Mouse (Mus musculus): ENCODE results near the gene Per3. TPM values are rescaled to one million over a fixed set of nuclear protein-coding genes. Genes with fewer than 3 reads are reported as not detected.
"Not testable (repeated sequence)": the region's sequence is repeated elsewhere in the genome, so short reads cannot be mapped to it uniquely, and the experiment has no call there.

Gene Per3
- polyA plus RNA-seq, 1 experiment from 2014 or later, result 6.6 TPM

DNA sequence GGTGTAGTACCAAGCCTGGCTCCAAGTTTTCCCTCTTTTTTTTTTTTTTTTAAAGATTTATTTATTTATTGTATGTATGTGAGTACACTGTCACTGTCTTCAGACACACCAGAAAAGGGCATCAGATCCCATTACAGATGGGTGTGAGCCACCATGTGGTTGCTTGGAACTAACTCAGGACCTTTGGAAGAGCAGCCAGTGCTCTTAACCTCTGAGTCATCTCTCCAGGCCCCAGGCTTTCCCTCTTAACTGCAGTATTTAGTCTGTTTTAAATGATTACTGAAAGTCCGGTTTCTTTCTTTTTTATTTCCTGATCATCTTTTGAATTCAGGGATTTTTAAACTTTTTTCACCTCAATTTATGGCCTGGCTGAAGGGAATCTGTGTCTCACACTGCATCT, 27.1 kb downstream of the Per3 start:
- 97% methylated on average over 1 of the region's 1 CpGs for WGBS
- not testable (repeated sequence) for H3K9ac ChIP-seq (replicated peaks; ENCODE audit: low read length); H3K36me3 ChIP-seq (replicated peaks; ENCODE audit: control insufficient read depth, insufficient read depth, low read depth, low read length); DNase-seq (ENCODE audit: low spot score); ATAC-seq (replicated peaks; ENCODE audit: insufficient number of reproducible peaks, low FRiP score, low TSS enrichment, low read depth); H3K4me3 ChIP-seq (ENCODE audit: low read depth, low read length); H3K4me1 ChIP-seq (ENCODE audit: control insufficient read depth, insufficient read depth, low read length); H3K4me2 ChIP-seq (ENCODE audit: low read depth, low read length); H3K27me3 ChIP-seq (ENCODE audit: control insufficient read depth, insufficient read depth, low read length); H3K9me3 ChIP-seq (replicated peaks; ENCODE audit: control insufficient read depth, low read length); H3K27ac ChIP-seq (replicated peaks; ENCODE audit: low read depth, low read length)

DNA sequence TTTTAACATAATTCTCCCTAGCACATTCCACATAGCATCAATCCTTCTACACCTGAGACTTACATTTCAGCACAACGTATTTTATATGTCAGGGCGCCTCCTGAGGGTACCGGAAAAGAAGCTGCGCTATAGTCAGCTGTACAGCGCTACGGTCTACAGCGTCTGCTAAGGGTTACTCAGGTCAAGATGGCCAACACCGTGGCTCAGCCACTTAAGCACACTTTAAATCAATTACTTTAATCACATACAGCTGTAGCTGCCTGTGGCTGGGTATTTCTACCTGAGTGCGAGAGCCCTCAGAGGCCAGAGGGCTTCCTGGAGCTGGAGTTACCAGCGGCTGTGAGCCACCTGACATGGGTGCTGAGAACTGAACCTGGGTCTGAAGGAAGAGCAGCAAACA, 28.5 kb downstream of the Per3 start:
- no peak overlapping the region for H3K9ac ChIP-seq (replicated peaks; ENCODE audit: low read length)
- H3K4me2 ChIP-seq (ENCODE audit: low read depth, low read length), result no peak overlapping the region
- no peaks in the 10 kb centered on the region for H3K4me1 ChIP-seq (ENCODE audit: control insufficient read depth, insufficient read depth, low read length)
- H3K27ac ChIP-seq (replicated peaks; ENCODE audit: low read depth, low read length), result no peak overlapping the region
- no peaks in the 10 kb centered on the region for H3K9me3 ChIP-seq (replicated peaks; ENCODE audit: control insufficient read depth, low read length)
- H3K4me3 ChIP-seq (ENCODE audit: low read depth, low read length), result no peak overlapping the region
- 42% methylated on average over 10 of the region's 10 CpGs for WGBS
- no peaks in the 10 kb centered on the region for H3K27me3 ChIP-seq (ENCODE audit: control insufficient read depth, insufficient read depth, low read length)
- H3K36me3 ChIP-seq (replicated peaks; ENCODE audit: control insufficient read depth, insufficient read depth, low read depth, low read length), result no peaks in the 10 kb centered on the region
- ATAC-seq (replicated peaks; ENCODE audit: insufficient number of reproducible peaks, low FRiP score, low TSS enrichment, low read depth) (no peak), DNase-seq (ENCODE audit: low spot score) (peak; percentile 46)

DNA sequence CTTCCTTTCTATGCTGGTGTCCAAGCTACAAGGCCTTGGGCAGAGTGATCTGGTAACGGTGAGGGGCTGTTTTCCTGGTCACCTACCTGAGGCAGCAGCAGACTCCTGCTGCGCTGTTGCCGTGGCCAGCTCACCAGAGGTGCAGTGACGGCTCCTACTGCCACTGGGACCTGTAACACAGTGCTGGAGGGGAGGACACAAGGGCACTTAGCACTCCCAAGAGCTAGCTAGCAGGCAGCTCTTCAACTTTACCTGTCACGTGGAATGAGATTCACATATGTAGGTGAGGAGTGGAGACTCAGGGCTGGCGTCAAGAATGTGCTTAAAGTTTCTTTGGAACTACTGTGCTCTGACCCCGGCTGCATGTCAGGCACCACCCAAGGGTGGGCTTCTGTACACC, 34.1 kb downstream of the Per3 start:
- Histone ChIP-seq H3K36me3 (replicated peaks; ENCODE audit: control insufficient read depth, insufficient read depth, low read depth, low read length) (no peaks in the 10 kb centered on the region), H3K4me3 (ENCODE audit: low read depth, low read length) (no peak overlapping the region), H3K27me3 (ENCODE audit: control insufficient read depth, insufficient read depth, low read length) (no peaks in the 10 kb centered on the region), H3K9ac (replicated peaks; ENCODE audit: low read length) (no peak overlapping the region), H3K9me3 (replicated peaks; ENCODE audit: control insufficient read depth, low read length) (no peaks in the 10 kb centered on the region), H3K27ac (replicated peaks; ENCODE audit: low read depth, low read length) (no peak overlapping the region), H3K4me1 (ENCODE audit: control insufficient read depth, insufficient read depth, low read length) (no peaks in the 10 kb centered on the region), H3K4me2 (ENCODE audit: low read depth, low read length) (no peak overlapping the region)
- ATAC-seq (replicated peaks; ENCODE audit: insufficient number of reproducible peaks, low FRiP score, low TSS enrichment, low read depth) (no peak), DNase-seq (ENCODE audit: low spot score) (no peak)
- 88% methylated on average over 7 of the region's 7 CpGs for WGBS

DNA sequence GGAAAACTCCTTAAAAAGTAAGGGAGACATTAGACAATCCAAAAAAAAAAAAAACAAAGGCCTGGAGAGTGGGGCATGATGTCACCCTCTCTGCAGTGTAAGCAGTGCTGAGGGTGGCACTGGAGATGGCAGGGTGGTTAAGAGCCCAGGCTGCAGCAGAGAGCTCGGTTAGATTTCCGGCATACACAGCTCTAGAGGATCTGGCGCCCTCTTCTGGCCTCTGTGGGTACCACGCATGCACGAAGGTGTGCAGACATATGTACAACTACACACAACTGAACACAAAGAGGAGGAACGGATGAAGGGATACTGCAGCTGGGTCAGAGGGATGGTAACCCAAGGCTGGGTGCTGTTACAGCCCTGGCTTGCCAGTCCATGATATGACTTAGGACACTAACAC, 37.5 kb downstream of the Per3 start:
- Histone ChIP-seq H3K4me3 (ENCODE audit: low read depth, low read length) (no peak overlapping the region), H3K36me3 (replicated peaks; ENCODE audit: control insufficient read depth, insufficient read depth, low read depth, low read length) (no peaks in the 10 kb centered on the region), H3K9me3 (replicated peaks; ENCODE audit: control insufficient read depth, low read length) (no peaks in the 10 kb centered on the region), H3K27me3 (ENCODE audit: control insufficient read depth, insufficient read depth, low read length) (no peaks in the 10 kb centered on the region), H3K9ac (replicated peaks; ENCODE audit: low read length) (no peak overlapping the region), H3K27ac (replicated peaks; ENCODE audit: low read depth, low read length) (no peak overlapping the region), H3K4me1 (ENCODE audit: control insufficient read depth, insufficient read depth, low read length) (no peaks in the 10 kb centered on the region), H3K4me2 (ENCODE audit: low read depth, low read length) (no peak overlapping the region)
- DNase-seq (ENCODE audit: low spot score) (peak; percentile 45), ATAC-seq (replicated peaks; ENCODE audit: insufficient number of reproducible peaks, low FRiP score, low TSS enrichment, low read depth) (no peak)
- WGBS, result 49% methylated on average over 6 of the region's 6 CpGs

DNA sequence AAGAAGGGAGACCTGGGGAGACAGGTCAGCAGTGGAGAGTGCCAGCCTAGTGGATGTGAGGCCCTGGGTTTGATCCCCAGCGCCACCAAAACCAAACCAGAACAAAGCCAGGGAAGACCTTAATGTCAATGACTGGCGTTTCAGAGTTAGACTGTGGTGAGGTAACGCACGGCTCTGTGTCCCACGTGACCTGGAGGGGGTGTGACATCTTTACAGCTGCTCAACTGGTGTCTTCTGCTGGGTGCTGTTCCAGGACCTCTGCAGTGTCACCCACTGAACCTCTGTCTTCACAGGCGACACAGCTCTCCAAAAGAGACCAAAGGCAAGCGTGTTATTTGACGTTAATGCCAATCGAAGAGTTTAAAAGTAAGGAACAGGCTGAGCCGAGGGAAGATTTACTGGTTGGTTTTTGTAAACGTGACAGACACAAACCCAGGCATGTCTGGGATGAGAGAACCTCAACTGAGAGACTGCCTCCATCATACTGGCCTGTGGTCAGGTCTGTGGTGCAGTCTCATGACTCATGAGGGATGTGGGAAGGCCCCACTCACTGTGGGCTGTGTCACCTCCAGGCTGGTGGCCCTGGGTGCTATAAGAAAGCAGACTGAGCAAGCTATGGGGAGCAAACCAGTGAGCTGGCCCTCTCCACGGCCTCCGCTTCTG, 38.7 kb downstream of the Per3 start:
- no peak overlapping the region for H3K9ac ChIP-seq (replicated peaks; ENCODE audit: low read length)
- H3K4me1 ChIP-seq (ENCODE audit: control insufficient read depth, insufficient read depth, low read length), result no peaks in the 10 kb centered on the region
- WGBS, result 90% methylated on average over 13 of the region's 13 CpGs
- ATAC-seq (replicated peaks; ENCODE audit: insufficient number of reproducible peaks, low FRiP score, low TSS enrichment, low read depth) (no peak), DNase-seq (ENCODE audit: low spot score) (no peak)
- H3K9me3 ChIP-seq (replicated peaks; ENCODE audit: control insufficient read depth, low read length), result no peaks in the 10 kb centered on the region
- H3K36me3 ChIP-seq (replicated peaks; ENCODE audit: control insufficient read depth, insufficient read depth, low read depth, low read length), result no peaks in the 10 kb centered on the region
- H3K4me2 ChIP-seq (ENCODE audit: low read depth, low read length), result no peak overlapping the region
- no peak overlapping the region for H3K27ac ChIP-seq (replicated peaks; ENCODE audit: low read depth, low read length)
- no peak overlapping the region for H3K4me3 ChIP-seq (ENCODE audit: low read depth, low read length)
- no peaks in the 10 kb centered on the region for H3K27me3 ChIP-seq (ENCODE audit: control insufficient read depth, insufficient read depth, low read length)

DNA sequence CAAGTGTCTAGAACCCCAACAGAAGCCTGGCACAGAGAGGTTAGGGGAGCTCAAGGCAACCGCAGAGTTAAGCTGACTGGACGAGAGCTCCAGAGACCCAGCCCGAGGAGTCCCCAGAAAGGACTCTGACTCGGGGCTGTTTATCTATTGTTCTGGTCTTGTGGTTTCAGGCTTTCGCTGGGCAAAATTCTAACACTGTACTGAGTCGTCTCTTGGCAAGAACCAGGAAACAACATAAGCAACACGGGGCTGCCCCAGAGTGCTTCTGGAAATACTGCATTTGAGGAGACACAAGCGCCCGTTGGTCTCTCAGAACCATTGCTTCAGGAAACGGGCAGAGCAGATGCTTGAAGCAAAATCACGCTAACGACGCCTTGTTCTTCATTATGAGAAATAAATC, 43.1 kb downstream of the Per3 start:
- Histone ChIP-seq H3K4me1 (ENCODE audit: control insufficient read depth, insufficient read depth, low read length) (no peaks in the 10 kb centered on the region), H3K27me3 (ENCODE audit: control insufficient read depth, insufficient read depth, low read length) (no peaks in the 10 kb centered on the region), H3K9me3 (replicated peaks; ENCODE audit: control insufficient read depth, low read length) (no peaks in the 10 kb centered on the region), H3K4me3 (ENCODE audit: low read depth, low read length) (no peak overlapping the region), H3K27ac (replicated peaks; ENCODE audit: low read depth, low read length) (no peak overlapping the region), H3K9ac (replicated peaks; ENCODE audit: low read length) (no peak overlapping the region), H3K4me2 (ENCODE audit: low read depth, low read length) (no peak overlapping the region), H3K36me3 (replicated peaks; ENCODE audit: control insufficient read depth, insufficient read depth, low read depth, low read length) (no peaks in the 10 kb centered on the region)
- no peak for DNase-seq (ENCODE audit: low spot score)
- WGBS, result 78% methylated on average over 13 of the region's 13 CpGs
- ATAC-seq (replicated peaks; ENCODE audit: insufficient number of reproducible peaks, low FRiP score, low TSS enrichment, low read depth), result no peak

DNA sequence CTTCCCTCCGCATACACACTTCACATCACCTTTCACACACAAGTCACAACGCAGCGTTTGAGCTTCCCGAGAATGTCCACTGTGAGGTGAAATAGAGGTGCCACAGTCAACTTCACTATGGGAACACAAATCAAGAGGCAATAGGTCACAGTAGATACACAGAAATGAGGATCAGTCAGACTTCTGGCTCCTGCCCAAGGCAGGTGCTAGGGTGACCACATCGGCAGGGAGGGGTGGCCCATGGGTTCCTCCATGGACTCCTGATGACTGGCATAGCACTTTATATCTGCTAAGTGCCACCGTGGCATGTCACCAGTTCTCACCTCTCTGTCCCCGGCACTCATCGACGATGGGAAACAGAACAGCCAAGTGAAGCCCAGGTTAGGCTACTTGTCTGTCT, 45.8 kb downstream of the Per3 start:
- WGBS, result 94% methylated on average over 9 of the region's 9 CpGs
- H3K27me3 ChIP-seq (ENCODE audit: control insufficient read depth, insufficient read depth, low read length), result no peaks in the 10 kb centered on the region
- no peaks in the 10 kb centered on the region for H3K36me3 ChIP-seq (replicated peaks; ENCODE audit: control insufficient read depth, insufficient read depth, low read depth, low read length)
- ATAC-seq (replicated peaks; ENCODE audit: insufficient number of reproducible peaks, low FRiP score, low TSS enrichment, low read depth), result no peak
- H3K9me3 ChIP-seq (replicated peaks; ENCODE audit: control insufficient read depth, low read length), result no peaks in the 10 kb centered on the region
- no peak overlapping the region for H3K4me3 ChIP-seq (ENCODE audit: low read depth, low read length)
- H3K27ac ChIP-seq (replicated peaks; ENCODE audit: low read depth, low read length), result no peak overlapping the region
- no peak for DNase-seq (ENCODE audit: low spot score)
- no peaks in the 10 kb centered on the region for H3K4me1 ChIP-seq (ENCODE audit: control insufficient read depth, insufficient read depth, low read length)
- H3K4me2 ChIP-seq (ENCODE audit: low read depth, low read length), result no peak overlapping the region
- H3K9ac ChIP-seq (replicated peaks; ENCODE audit: low read length), result no peak overlapping the region

DNA sequence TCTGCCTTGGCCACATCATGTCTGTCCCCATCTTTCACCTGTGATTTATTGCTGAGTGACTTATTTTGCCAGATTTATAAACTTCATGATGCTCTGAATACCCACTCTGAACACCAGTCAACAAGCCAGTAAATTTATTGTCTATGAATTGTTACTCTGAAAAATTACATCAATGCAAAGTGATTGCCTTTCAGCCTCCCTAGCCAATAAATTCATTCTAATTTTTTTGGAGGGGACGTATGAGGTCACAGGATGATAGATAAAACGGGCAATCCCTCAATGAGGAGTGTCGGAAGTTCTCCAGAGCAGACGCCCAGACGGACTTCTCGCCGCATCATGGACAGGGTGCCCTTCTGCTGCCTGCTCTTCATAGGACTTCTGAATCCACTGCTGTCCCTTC, 47.7 kb downstream of the Per3 start, which contains the start of gene Uts2:
TSS of gene Uts2 (plus strand) at position 301 of the 400 bp plus-strand sequence.
- Histone ChIP-seq H3K9ac (replicated peaks; ENCODE audit: low read length) (no peak within 1 kb of the TSS), H3K4me2 (ENCODE audit: low read depth, low read length) (no peak within 1 kb of the TSS), H3K36me3 (replicated peaks; ENCODE audit: control insufficient read depth, insufficient read depth, low read depth, low read length) (no peaks in the 10 kb centered on the region), H3K4me1 (ENCODE audit: control insufficient read depth, insufficient read depth, low read length) (no peaks in the 10 kb centered on the region), H3K27ac (replicated peaks; ENCODE audit: low read depth, low read length) (no peak within 1 kb of the TSS), H3K27me3 (ENCODE audit: control insufficient read depth, insufficient read depth, low read length) (no peaks in the 10 kb centered on the region), H3K9me3 (replicated peaks; ENCODE audit: control insufficient read depth, low read length) (no peaks in the 10 kb centered on the region), H3K4me3 (ENCODE audit: low read depth, low read length) (no peak within 1 kb of the TSS)
- ATAC-seq (replicated peaks; ENCODE audit: insufficient number of reproducible peaks, low FRiP score, low TSS enrichment, low read depth) (no peak), DNase-seq (ENCODE audit: low spot score) (no peak)
- 87% methylated on average over 7 of the region's 7 CpGs for WGBS

Data from embryonic facial prominence, embryonic 11.5 days (tissue).